Mouse (Mus musculus): ENCODE data around the gene Tk2.

Tk2 gene

GRCm38 (mm10) chr8:104219079-104219478 lies 29.3 kb downstream of the Tk2 start:
- DNase-seq: peak; percentile 72 to 74

- DNase-seq: no peak
These were observed 30.8 kb downstream of the Tk2 start for GRCm38 (mm10) chr8:104217601-104218000.

- DNase-seq: no peak
These were observed 43.1 kb downstream of the Tk2 start for GRCm38 (mm10) chr8:104205292-104205691.

- no peak for DNase-seq
These were observed 46.0 kb downstream of the Tk2 start for GRCm38 (mm10) chr8:104202320-104202719.

GRCm38 (mm10) chr8:104201622-104202021 lies 46.7 kb downstream of the Tk2 start:
- DNase-seq: no peak

GRCm38 (mm10) chr8:104199802-104200201 lies 48.6 kb downstream of the Tk2 start:
- no peak for DNase-seq

GRCm38 (mm10) chr8:104191496-104191895 lies 56.9 kb downstream of the Tk2 start:
- DNase-seq: peak; percentile 37 to 62

DNA sequence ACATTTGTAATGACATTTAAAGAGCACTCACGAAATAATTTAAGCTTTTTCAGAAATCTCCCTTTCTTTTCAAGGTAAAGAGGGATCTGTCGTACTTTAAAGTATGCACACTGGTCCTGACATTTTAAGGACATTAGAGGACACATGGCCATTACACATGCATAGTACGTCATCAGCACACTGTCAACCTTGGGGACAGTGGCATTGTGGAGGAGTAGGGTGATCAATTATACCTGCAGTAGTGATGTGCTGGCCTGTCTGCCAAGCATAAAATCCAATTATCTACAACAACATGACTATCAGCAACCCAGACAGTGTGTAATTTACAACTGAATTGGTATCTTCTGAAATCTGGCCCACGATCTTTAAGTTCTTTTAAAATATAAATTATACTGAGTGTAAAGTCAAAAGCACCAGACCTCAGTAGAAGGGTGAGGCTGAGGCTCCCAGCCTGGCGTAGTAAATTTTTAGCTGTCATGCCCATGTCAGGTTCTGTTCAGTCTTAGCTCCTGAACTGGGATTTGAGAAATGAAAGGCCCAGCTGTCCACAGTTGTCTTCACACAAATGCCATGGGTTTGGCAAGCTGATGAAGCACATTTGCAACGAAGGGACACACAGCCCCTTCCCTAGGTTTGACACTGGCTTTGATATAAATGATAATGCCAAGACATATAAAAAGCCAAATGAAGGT lies 57.4 kb downstream of the Tk2 start:
- no peak for DNase-seq

DNA sequence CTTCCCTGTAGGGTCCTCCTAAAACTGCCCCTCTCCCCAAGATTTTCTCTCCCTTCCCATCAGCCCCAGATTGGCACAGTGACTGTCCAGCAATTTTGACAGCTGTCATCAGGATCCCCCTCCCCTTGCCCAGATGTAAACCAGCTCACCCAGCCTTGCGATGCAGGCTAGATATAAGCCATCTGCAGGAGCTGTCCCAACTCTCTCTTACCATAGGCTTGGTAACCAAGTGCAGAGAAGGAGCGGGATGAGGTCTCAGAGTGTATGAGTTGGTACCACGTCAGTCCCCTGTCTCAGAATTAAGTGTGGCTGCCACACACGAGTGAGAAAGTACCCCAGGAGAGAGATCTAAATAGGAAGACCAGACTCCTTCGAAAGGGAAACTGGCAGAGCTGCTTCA lies 59.9 kb downstream of the Tk2 start:
- no peak for DNase-seq

GRCm38 (mm10) chr8:104187622-104188021 lies 60.7 kb downstream of the Tk2 start:
- DNase-seq: no peak

DNA sequence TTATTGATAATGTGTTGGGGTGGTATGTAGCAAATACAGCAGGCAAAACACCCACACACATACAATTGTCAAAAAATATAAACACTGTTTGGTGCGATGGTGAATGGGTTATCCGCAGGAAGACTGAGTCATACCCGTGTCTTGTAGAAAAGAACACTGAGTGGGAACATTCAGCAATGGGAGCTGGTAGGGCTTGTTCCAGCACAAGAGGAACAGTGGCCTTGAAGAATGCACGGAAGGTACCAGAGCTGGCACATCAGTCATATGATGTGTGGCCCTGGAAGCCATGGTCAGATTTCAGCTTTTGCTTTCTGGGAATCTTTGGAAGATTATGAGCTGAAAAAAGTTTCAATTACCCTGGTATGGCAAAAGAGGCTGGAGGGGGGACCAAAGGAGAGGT lies 61.5 kb downstream of the Tk2 start:
- no peak for DNase-seq

DNA sequence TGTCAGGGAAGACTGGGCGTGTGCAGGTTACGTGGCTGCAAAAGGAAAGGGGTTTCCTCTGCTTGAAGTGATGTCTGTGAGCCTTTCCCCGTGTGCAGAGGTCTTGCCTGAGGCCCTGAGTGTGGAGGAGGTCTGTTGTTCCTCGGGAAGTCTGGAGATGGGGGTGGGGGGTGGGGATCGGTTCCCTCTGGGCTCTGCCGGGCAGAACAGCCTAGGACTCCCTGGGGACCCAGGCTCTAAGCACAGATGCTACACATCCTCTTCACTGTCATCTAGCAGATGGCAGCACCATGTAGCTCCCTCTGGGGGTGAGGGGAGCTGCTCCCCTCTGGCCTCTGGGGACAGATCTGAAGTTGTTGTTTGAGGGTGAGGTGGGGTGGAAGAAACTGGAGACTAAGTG lies 63.5 kb downstream of the Tk2 start:
- DNase-seq: no peak

DNA sequence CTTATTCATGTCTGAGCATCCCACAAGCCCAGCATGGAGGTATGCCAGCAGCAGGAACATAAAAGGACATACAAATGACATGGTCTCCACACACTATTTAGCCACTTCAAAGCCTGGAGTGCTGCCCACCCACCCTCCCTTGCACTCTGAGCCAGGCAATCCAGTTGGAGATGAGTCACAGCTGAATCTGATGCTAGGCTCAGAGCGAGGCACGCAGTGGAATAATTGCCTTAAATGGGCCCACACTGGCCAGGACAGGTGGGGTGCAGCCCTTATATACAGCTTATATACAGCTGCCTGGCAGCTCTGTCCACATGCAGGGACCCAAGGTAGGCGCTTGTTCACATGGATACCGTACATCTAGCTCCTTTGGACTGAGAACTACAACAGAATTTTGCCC lies 71.3 kb downstream of the Tk2 start:
- DNase-seq: no peak
